ENCODE assay signal across 8 mouse cellular contexts in genomic region chr19:5106731-5107191, GRCm38 (mm10). TPM values are rescaled to one million over a fixed set of nuclear protein-coding genes. Genes with fewer than 3 reads are reported as not detected.
DNase-seq lines count a peak whose midpoint lies in the region; ATAC-seq lines count a peak whose summit lies in the region.

TSS of gene Rab1b (minus strand) at chr19:5107072.

- no peaks in the 10 kb centered on the region for H3K27me3 ChIP-seq in lung, embryonic 16.5 days (ENCODE audit: control insufficient read depth, insufficient read depth, low read depth, low read length)

- under 1% methylated on average over 46 of the region's 46 CpGs for WGBS in lung, embryonic 16.5 days

- DNase-seq in MEL-GATA-1-ER (ENCODE audit: extremely low read depth, low read depth): peak; percentile 89
- peak; percentile 98 for DNase-seq in cerebellum, adult 8-10 months
- peak; percentile 99 for DNase-seq in forelimb bud, embryonic 11.5 days (ENCODE audit: low read depth, low spot score)
- peak; percentile 95 for DNase-seq in layer of hippocampus, adult 9-10 months (ENCODE audit: low spot score)
- peak; percentile 92 for DNase-seq in ovary, postnatal 10 days (ENCODE audit: low spot score)
- DNase-seq in thymus, postnatal 10 days (ENCODE audit: low spot score in 2 of 2): peak; percentile 97 to 98

- H3K4me1 ChIP-seq in lung, embryonic 16.5 days (replicated peaks; ENCODE audit: control insufficient read depth, insufficient read depth, low read length): peaks cover 13% of the 10 kb centered on the region

- ATAC-seq in hematopoietic stem cell, adult 5-6 weeks (replicated peaks in 1 of 2; ENCODE audit: insufficient read depth in 1 of 2, low FRiP score in 2 of 2, low TSS enrichment in 1 of 2, low read depth in 1 of 2, poor library complexity in 2 of 2, severe bottlenecking in 2 of 2): peak; percentile 91 to 92
- ATAC-seq in lung, embryonic 16.5 days (ENCODE audit: low read depth): peak; percentile 96

- peak within 1 kb of the TSS; percentile 86 for H3K4me3 ChIP-seq in lung, embryonic 16.5 days (ENCODE audit: low read length)

- H3K36me3 ChIP-seq in lung, embryonic 16.5 days (ENCODE audit: control insufficient read depth, insufficient read depth, low read length): peaks cover 27% of the 10 kb centered on the region

- H3K27ac ChIP-seq in lung, embryonic 16.5 days (ENCODE audit: low read length): peak within 1 kb of the TSS; percentile 94

- H3K9ac ChIP-seq in lung, embryonic 16.5 days (ENCODE audit: low read length): peak within 1 kb of the TSS; percentile 91

- H3K4me2 ChIP-seq in lung, embryonic 16.5 days (ENCODE audit: low read depth, low read length): peak within 1 kb of the TSS; percentile 79

- no peaks in the 10 kb centered on the region for H3K9me3 ChIP-seq in lung, embryonic 16.5 days (ENCODE audit: control insufficient read depth, low read length)

RNA-seq across cellular contexts. Expression of gene Rab1b, which starts in this region (rescaled TPM):
- 70.4 and 70.9 TPM in 2 replicates for total RNA-seq in hematopoietic stem cell, adult 5-6 weeks (2017)
- 289 and 295 TPM in 2 replicates for polyA plus RNA-seq in lung, embryonic 16.5 days (2015; fragmentation: Nextera tagmentation; extraction: Ambion mirVana)

Comparison
In these comparisons a context has a peak if more than half of its experiments do, and no peak if none do; other contexts are left out.
1. Peak in every context shown above with its lines: DNase-seq, ATAC-seq, H3K4me3 ChIP-seq and H3K27ac ChIP-seq.